ENCODE assay signal across 8 mouse cellular contexts in genomic region chr15:102753170-102753569, GRCm38 (mm10). TPM values are rescaled to one million over a fixed set of nuclear protein-coding genes. Genes with fewer than 3 reads are reported as not detected.
DNase-seq lines count a peak whose midpoint lies in the region; ATAC-seq and TF ChIP-seq lines count a peak whose summit lies in the region.

No protein-coding gene starts in this region.

- no peaks in the 10 kb centered on the region for H3K36me3 ChIP-seq in heart, embryonic 10.5 days
- H3K36me3 ChIP-seq in hindbrain, embryonic 11.5 days (ENCODE audit: control insufficient read depth, insufficient read depth, low read length), result no peaks in the 10 kb centered on the region
- no peaks in the 10 kb centered on the region for H3K36me3 ChIP-seq in limb, embryonic 14.5 days (ENCODE audit: control insufficient read depth, insufficient read depth, low read length)

- peaks cover 87% of the 10 kb centered on the region for H3K27me3 ChIP-seq in heart, embryonic 10.5 days (ENCODE audit: insufficient read depth, poor library complexity, severe bottlenecking)
- H3K27me3 ChIP-seq in hindbrain, embryonic 11.5 days (ENCODE audit: control insufficient read depth, insufficient read depth, low read length), result peaks cover 20% of the 10 kb centered on the region
- no peaks in the 10 kb centered on the region for H3K27me3 ChIP-seq in limb, embryonic 14.5 days (ENCODE audit: control insufficient read depth, insufficient read depth, low read length)

- H3K4me1 ChIP-seq in heart, embryonic 10.5 days, result 0 out of 2 replicates have a peak, but pooled peaks cover 3% of the 10 kb centered on the region
- H3K4me1 ChIP-seq in hindbrain, embryonic 11.5 days (replicated peaks; ENCODE audit: control insufficient read depth, insufficient read depth, low read length), result peaks cover 2% of the 10 kb centered on the region; the same call in 1 of the 2 replicates
- peaks cover 8% of the 10 kb centered on the region for H3K4me1 ChIP-seq in limb, embryonic 14.5 days (ENCODE audit: control insufficient read depth, insufficient read depth, low read length)

- H3K9me3 ChIP-seq in heart, embryonic 10.5 days, result no peaks in the 10 kb centered on the region
- no peaks in the 10 kb centered on the region for H3K9me3 ChIP-seq in hindbrain, embryonic 11.5 days (ENCODE audit: control insufficient read depth, low read length)
- no peaks in the 10 kb centered on the region for H3K9me3 ChIP-seq in limb, embryonic 14.5 days (ENCODE audit: control insufficient read depth, low read length)

- H3K9ac ChIP-seq in hindbrain, embryonic 11.5 days (ENCODE audit: low read depth, low read length), result no peak overlapping the region
- H3K9ac ChIP-seq in limb, embryonic 14.5 days (ENCODE audit: low read depth, low read length, severe bottlenecking), result no peak overlapping the region

- ATAC-seq in hindbrain, embryonic 11.5 days (ENCODE audit: low FRiP score), result peak; percentile 79
- no peak for ATAC-seq in limb, embryonic 14.5 days (ENCODE audit: low FRiP score, low read depth)

- 7% methylated on average over 13 of the region's 13 CpGs for WGBS in heart, embryonic 10.5 days
- WGBS in hindbrain, embryonic 11.5 days, result 5% methylated on average over 13 of the region's 13 CpGs
- WGBS in limb, embryonic 14.5 days, result 6% methylated on average over 13 of the region's 13 CpGs

- H3K4me2 ChIP-seq in hindbrain, embryonic 11.5 days (replicated peaks; ENCODE audit: low read depth, low read length), result peak overlapping the region; percentile 29
- H3K4me2 ChIP-seq in limb, embryonic 14.5 days (replicated peaks; ENCODE audit: low read depth, low read length, severe bottlenecking), result 0 out of 2 replicates have a peak overlapping the region, but pooled peaks have one; percentile 21

- DNase-seq in heart, postnatal 4 days, result peak; percentile 65
- DNase-seq in heart, embryonic 10.5 days (ENCODE audit: low spot score), result no peak
- DNase-seq in MN1 (ENCODE audit: low spot score), result peak; percentile 62
- peak; percentile 72 to 84 for DNase-seq in cerebellum, postnatal 14 days
- DNase-seq in hindbrain, embryonic 11.5 days (ENCODE audit: low spot score), result peak; percentile 94
- DNase-seq in limb, embryonic 14.5 days (ENCODE audit: low spot score), result no peak
- DNase-seq in neural tube, embryonic 10.5 days (ENCODE audit: extremely low spot score, low spot score), result peak; percentile 85
- no peak for DNase-seq in urinary bladder, postnatal 4 days (ENCODE audit: low spot score in 2 of 2)

- H3K4me3 ChIP-seq in heart, embryonic 10.5 days, result no peak overlapping the region
- no peak overlapping the region for H3K4me3 ChIP-seq in hindbrain, embryonic 11.5 days (ENCODE audit: low read depth, low read length)
- H3K4me3 ChIP-seq in limb, embryonic 14.5 days (replicated peaks; ENCODE audit: low read length), result no peak overlapping the region

- TF ChIP-seq POLR2A in limb, embryonic 14.5 days (IDR thresholded peaks at IDR 0.05; ENCODE audit: borderline replicate concordance, extremely low read depth, insufficient read depth, insufficient read length), result no peak

- H3K27ac ChIP-seq in heart, embryonic 10.5 days, result no peak overlapping the region
- H3K27ac ChIP-seq in hindbrain, embryonic 11.5 days (ENCODE audit: low read depth, low read length), result no peak overlapping the region
- H3K27ac ChIP-seq in limb, embryonic 14.5 days (replicated peaks; ENCODE audit: low read depth, low read length), result no peak overlapping the region

RNA-seq across cellular contexts. Expression of gene Calcoco1, which starts 31.2 kb away (rescaled TPM):
- total RNA-seq in heart, postnatal 4 days (2021), result 10 to 100 TPM; 65.6 to 71.0 TPM
- polyA plus RNA-seq in heart, embryonic 10.5 days (2016; fragmentation: Nextera tagmentation; extraction: Ambion mirVana), result 34.2 and 39.2 TPM in 2 replicates
- 26.2 and 30.1 TPM in 2 replicates for polyA plus RNA-seq in hindbrain, embryonic 11.5 days (2014; fragmentation: Nextera tagmentation; extraction: Ambion mirVana)
- 54.7 and 57.5 TPM in 2 replicates for polyA plus RNA-seq in limb, embryonic 14.5 days (2012; rRNA removed)
- polyA plus RNA-seq in limb, embryonic 14.5 days (2014; fragmentation: Nextera tagmentation; extraction: Ambion mirVana), result 56.6 and 62.9 TPM in 2 replicates

Comparison
In these comparisons a context has a peak if more than half of its experiments do, and no peak if none do; other contexts are left out.
1. DNase-seq: peak in heart, postnatal 4 days (single experiment), MN1 (single experiment), cerebellum, postnatal 14 days (2 of 2), hindbrain, embryonic 11.5 days (single experiment) and neural tube, embryonic 10.5 days (single experiment); none in heart, embryonic 10.5 days (single experiment), limb, embryonic 14.5 days (single experiment) and urinary bladder, postnatal 4 days (0 of 2).